Mouse (Mus musculus) ES-Bruce4 (cell line): Measurements from ENCODE around the gene Cyp39a1.

Experiments used
- CTCF ChIP-seq: IDR thresholded peaks from one replicate; pipeline ENCODE4 v1.8.1; 2011; ENCODE audit warnings: low read depth, low read length
- EP300 ChIP-seq: IDR thresholded peaks from 2 replicates; pipeline ENCODE4 v1.6.1; 2011; ENCODE audit warnings: low read depth, low read length; ENCODE audit not compliant: insufficient read depth
- POLR2A ChIP-seq: IDR thresholded peaks from one replicate; pipeline ENCODE4 v1.8.1; 2011; ENCODE audit warnings: low read length; ENCODE audit not compliant: insufficient read depth

GRCm38 (mm10) chr17:43719401-43719800 lies 52.2 kb downstream of the Cyp39a1 start:
- TF ChIP-seq CTCF: no peak
- TF ChIP-seq EP300: peak; percentile 42; the same call in 1 of the 2 replicates
- no peak for TF ChIP-seq POLR2A
